12 mouse cellular contexts compared by ENCODE assay signal in genomic region chr7:129790590-129791449, GRCm38 (mm10).
A peak's percentile ranks its signal among the peaks of the same experiment; 100 is the strongest.
DNase-seq lines count a peak whose midpoint lies in the region; ATAC-seq and TF ChIP-seq lines count a peak whose summit lies in the region.
"Had no signal": no experiment of that assay in that cellular context is flagged by ENCODE, and none has a peak within 500 bp of the region (broad histone marks: within the 10 kb centered on the region; RNA-seq: fewer than 3 reads in every experiment).

No protein-coding gene starts in this region.

- H3K79me2 ChIP-seq in heart, adult 2 months (replicated peaks; ENCODE audit: control insufficient read depth, insufficient read depth, low read length), result no peaks in the 10 kb centered on the region

- no peaks in the 10 kb centered on the region for H3K27me3 ChIP-seq in heart, embryonic 11.5 days (ENCODE audit: control insufficient read depth, insufficient read depth, low read length)
- H3K27me3 ChIP-seq in heart, adult 2 months (ENCODE audit: control insufficient read depth, insufficient read depth, low read length), result no peaks in the 10 kb centered on the region
- H3K27me3 ChIP-seq in liver, embryonic 12.5 days (replicated peaks), result no peaks in the 10 kb centered on the region
- H3K27me3 ChIP-seq: embryonic facial prominence, embryonic 15.5 days; limb, embryonic 13.5 days had no signal

- no peak overlapping the region for H3K27ac ChIP-seq in heart, embryonic 11.5 days (ENCODE audit: low read depth, low read length)
- H3K27ac ChIP-seq in heart, adult 2 months, result no peak overlapping the region
- H3K27ac ChIP-seq in liver, embryonic 12.5 days, result no peak overlapping the region
- H3K27ac ChIP-seq: hindbrain, embryonic 13.5 days; limb, embryonic 13.5 days; midbrain, embryonic 15.5 days had no signal

- no peak for TF ChIP-seq POLR2A in heart, adult 2 months (IDR thresholded peaks at IDR 0.05; ENCODE audit: insufficient read depth, low read depth, low read length)

- H3K9ac ChIP-seq in heart, embryonic 11.5 days (ENCODE audit: low read depth, low read length), result no peak overlapping the region
- no peak overlapping the region for H3K9ac ChIP-seq in heart, adult 2 months (ENCODE audit: low read depth, low read length)
- no peak overlapping the region for H3K9ac ChIP-seq in liver, embryonic 12.5 days
- H3K9ac ChIP-seq: embryonic facial prominence, embryonic 15.5 days; hindbrain, embryonic 13.5 days; limb, embryonic 13.5 days; midbrain, embryonic 15.5 days had no signal

- H3K4me1 ChIP-seq in heart, embryonic 11.5 days (ENCODE audit: control insufficient read depth, insufficient read depth, low read length), result peaks cover 11% of the 10 kb centered on the region; the same call in 1 of the 2 replicates
- H3K4me1 ChIP-seq in heart, adult 2 months (ENCODE audit: control insufficient read depth, insufficient read depth, low read length), result no peaks in the 10 kb centered on the region; the same call in 1 of the 2 replicates
- H3K4me1 ChIP-seq in liver, embryonic 12.5 days, result no peaks in the 10 kb centered on the region

- intact Hi-C loops in heart, adult 2 months (cut with DNase I), result no loop called here

- ATAC-seq in heart, embryonic 11.5 days (replicated peaks; ENCODE audit: insufficient number of reproducible peaks, low FRiP score, low TSS enrichment), result no peak
- ATAC-seq in erythroid progenitor cell, adult 5-6 weeks (replicated peaks; ENCODE audit: low FRiP score, poor library complexity, severe bottlenecking), result no peak
- ATAC-seq in liver, embryonic 12.5 days, result no peak
- ATAC-seq: midbrain, embryonic 15.5 days had no signal

- 47% methylated on average over 6 of the region's 6 CpGs for WGBS in heart, embryonic 11.5 days (ENCODE audit: insufficient replicate concordance)
- WGBS in heart, adult 2 months, result 51% methylated on average over 6 of the region's 6 CpGs
- WGBS in liver, embryonic 12.5 days (ENCODE audit: insufficient replicate concordance), result 40% methylated on average over 6 of the region's 6 CpGs

- no peak overlapping the region for H3K4me2 ChIP-seq in heart, embryonic 11.5 days
- H3K4me2 ChIP-seq in liver, embryonic 12.5 days, result no peak overlapping the region
- H3K4me2 ChIP-seq: embryonic facial prominence, embryonic 15.5 days; hindbrain, embryonic 13.5 days; limb, embryonic 13.5 days; midbrain, embryonic 15.5 days had no signal

- no peak for TF ChIP-seq EP300 in heart, adult 2 months (IDR thresholded peaks at IDR 0.05; ENCODE audit: insufficient read depth, low read depth, low read length)

- no peaks in the 10 kb centered on the region for H3K9me3 ChIP-seq in heart, embryonic 11.5 days (replicated peaks; ENCODE audit: control insufficient read depth, low read length)
- no peaks in the 10 kb centered on the region for H3K9me3 ChIP-seq in liver, embryonic 12.5 days (replicated peaks)
- H3K9me3 ChIP-seq: embryonic facial prominence, embryonic 15.5 days; hindbrain, embryonic 13.5 days; limb, embryonic 13.5 days; midbrain, embryonic 15.5 days had no signal

- no peaks in the 10 kb centered on the region for H3K36me3 ChIP-seq in heart, embryonic 11.5 days (ENCODE audit: control insufficient read depth, insufficient read depth, low read length)
- H3K36me3 ChIP-seq in heart, adult 2 months (ENCODE audit: control insufficient read depth, insufficient read depth, low read length), result no peaks in the 10 kb centered on the region
- no peaks in the 10 kb centered on the region for H3K36me3 ChIP-seq in liver, embryonic 12.5 days
- H3K36me3 ChIP-seq: embryonic facial prominence, embryonic 15.5 days; hindbrain, embryonic 13.5 days; limb, embryonic 13.5 days; midbrain, embryonic 15.5 days had no signal

- no peak overlapping the region for H3K4me3 ChIP-seq in heart, embryonic 11.5 days (ENCODE audit: low read depth, low read length)
- no peak overlapping the region for H3K4me3 ChIP-seq in heart, adult 2 months
- H3K4me3 ChIP-seq in liver, embryonic 12.5 days, result no peak overlapping the region
- H3K4me3 ChIP-seq: embryonic facial prominence, embryonic 15.5 days; hindbrain, embryonic 13.5 days; limb, embryonic 13.5 days; midbrain, embryonic 15.5 days had no signal

- TF ChIP-seq CTCF in heart, adult 2 months (IDR thresholded peaks at IDR 0.05), result no peak

- DNase-seq in heart, adult 18-20 months, result peak; percentile 48 to 55
- DNase-seq in 3T3-L1 (ENCODE audit: low read depth, low spot score), result peak; percentile 3
- DNase-seq in heart, adult 2 months, result peak; percentile 34 to 43
- DNase-seq in lung, postnatal 14 days, result peak; percentile 21
- DNase-seq: cerebellum, adult 11-12 months had no signal
